Mouse (Mus musculus) liver, embryonic 15.5 days (tissue): ENCODE measurements around the gene Fancc. TPM values are rescaled to one million over a fixed set of nuclear protein-coding genes. Genes with fewer than 3 reads are reported as not detected.

Experiments used
- ATAC-seq: fragments of 200-750 bp; cut with Nextera tagmentation; 2 replicates; pipeline ENCODE4 v1.8.0; 2017; ENCODE audit warnings: moderate number of reproducible peaks, mild to moderate bottlenecking, moderate library complexity; ENCODE audit not compliant: insufficient read depth
- H3K27ac ChIP-seq: fragments of 300-500 bp; sonication (generic); replicated peaks from 2 replicates; pipeline ENCODE4 v1.5.1; 2015; ENCODE audit warnings: mild to moderate bottlenecking, inconsistent platforms
- H3K27me3 ChIP-seq: fragments of 300-500 bp; sonication (generic); 2 replicates; pipeline ENCODE4 v1.6.1; 2015; ENCODE audit warnings: mild to moderate bottlenecking, inconsistent platforms
- H3K36me3 ChIP-seq: fragments of 300-500 bp; sonication (generic); replicated peaks from 2 replicates; pipeline ENCODE4 v1.6.1; 2015; ENCODE audit warnings: moderate library complexity, mild to moderate bottlenecking, inconsistent platforms
- H3K4me1 ChIP-seq: fragments of 300-500 bp; sonication (generic); replicated peaks from 2 replicates; pipeline ENCODE4 v1.6.1; 2015; ENCODE audit warnings: inconsistent platforms
- H3K4me2 ChIP-seq: fragments of 300-500 bp; sonication (generic); 2 replicates; pipeline ENCODE4 v1.6.1; 2015; ENCODE audit warnings: moderate library complexity, mild to moderate bottlenecking, inconsistent platforms
- H3K4me3 ChIP-seq: fragments of 300-500 bp; sonication (generic); replicated peaks from 2 replicates; pipeline ENCODE4 v1.5.1; 2015; ENCODE audit warnings: mild to moderate bottlenecking, inconsistent platforms
- H3K9ac ChIP-seq: fragments of 300-500 bp; sonication (generic); 2 replicates; pipeline ENCODE4 v1.6.1; 2015; ENCODE audit warnings: moderate library complexity, mild to moderate bottlenecking, inconsistent platforms
- H3K9me3 ChIP-seq: fragments of 300-500 bp; sonication (generic); replicated peaks from 2 replicates; pipeline ENCODE4 v1.6.1; 2016; ENCODE audit warnings: inconsistent platforms
- WGBS: fragments of 180-500 bp; shearing (Covaris S2); methylation state at CpG from one replicate; pipeline ENCODE4 v1.1.7; 2015; ENCODE audit warnings: mixed read lengths; ENCODE audit not compliant: insufficient replicate concordance; 5-methylcytosine and 5-hydroxymethylcytosine counted together
- polyA plus RNA-seq: library from polyadenylated mRNA; unstranded; fragments of >200 nt; fragmentation: Nextera tagmentation; extraction: Ambion mirVana; gene quantifications from 2 replicates; pipeline ENCODE4 v1.2.1, GENCODE M21; 2015

Gene Fancc
- polyA plus RNA-seq, 1 experiment from 2014 or later = 8.2 TPM

GRCm38 (mm10) chr13:63514931-63515360, 17.9 kb upstream of the Fancc start:
- ATAC-seq = no peak

DNA sequence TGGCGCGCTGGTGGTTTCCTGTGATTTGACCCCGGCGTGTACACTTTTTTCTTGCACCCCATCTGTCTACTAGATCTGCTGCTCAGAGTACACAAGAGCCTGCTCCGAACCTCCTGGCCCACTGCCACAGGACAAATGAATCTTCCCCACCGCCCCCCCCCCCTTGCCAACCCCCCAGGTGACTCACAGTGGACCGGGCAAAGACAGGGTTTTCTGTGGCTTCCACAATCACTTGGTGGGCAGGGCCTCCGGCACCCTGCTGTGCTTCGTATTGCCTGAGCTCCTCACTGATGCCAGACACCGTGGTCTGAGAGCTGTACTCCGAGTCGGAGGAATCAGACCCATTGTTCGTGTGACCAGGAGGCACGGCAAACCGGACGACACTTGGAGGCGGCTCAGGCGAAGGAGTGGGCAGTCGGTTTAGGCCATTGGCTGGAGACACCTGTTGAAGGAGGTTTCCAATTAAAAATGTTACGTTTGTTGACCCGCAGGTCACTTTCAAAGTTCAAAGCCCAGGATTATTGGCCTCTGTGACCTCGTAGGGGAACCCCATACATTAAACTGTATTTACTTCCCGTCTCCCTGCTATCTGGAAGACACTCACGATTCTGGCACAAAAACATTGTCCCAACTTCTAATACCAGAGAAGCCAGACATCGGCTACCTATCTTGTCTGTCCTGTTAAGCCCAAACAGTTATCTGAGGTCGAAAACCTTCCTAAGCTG, 16.5 kb upstream of the Fancc start:
- H3K4me2 ChIP-seq = no peak overlapping the region
- H3K9ac ChIP-seq = no peak overlapping the region
- no peaks in the 10 kb centered on the region for H3K27me3 ChIP-seq
- 81% methylated on average over 26 of the region's 26 CpGs for WGBS
- H3K4me1 ChIP-seq = no peaks in the 10 kb centered on the region
- H3K4me3 ChIP-seq = no peak overlapping the region
- no peaks in the 10 kb centered on the region for H3K9me3 ChIP-seq
- peaks cover 92% of the 10 kb centered on the region for H3K36me3 ChIP-seq
- no peak for ATAC-seq
- H3K27ac ChIP-seq = no peak overlapping the region

More at GRCm38 (mm10) chr13:63514931-63515360, 17.9 kb upstream of the Fancc start:
- Histone ChIP-seq H3K9ac (no peak overlapping the region), H3K4me2 (no peak overlapping the region), H3K4me1 (no peaks in the 10 kb centered on the region), H3K36me3 (peaks cover 95% of the 10 kb centered on the region), H3K4me3 (no peak overlapping the region), H3K27ac (no peak overlapping the region), H3K27me3 (no peaks in the 10 kb centered on the region), H3K9me3 (no peaks in the 10 kb centered on the region)
- 79% methylated on average over 8 of the region's 8 CpGs for WGBS

DNA sequence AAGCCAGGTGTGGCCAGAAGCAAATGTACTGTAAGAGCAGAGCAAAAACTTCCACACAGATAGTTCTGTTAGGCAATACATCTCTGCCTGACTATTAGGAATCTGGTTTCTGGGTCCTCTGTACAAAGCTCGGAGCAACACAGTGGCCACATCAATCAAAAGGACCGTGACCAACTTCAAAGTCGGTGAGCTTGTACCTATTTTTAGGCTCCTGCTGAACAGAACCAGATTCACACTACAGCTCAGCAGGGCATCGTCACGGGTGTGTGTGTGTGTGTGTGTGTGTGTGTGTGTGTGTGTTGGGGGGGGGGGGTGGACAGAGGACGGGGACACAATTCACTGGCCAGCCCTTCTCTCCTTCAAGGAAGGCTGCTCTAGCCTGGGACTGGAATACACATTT, 15.3 kb upstream of the Fancc start:
- Histone ChIP-seq H3K9me3 (no peaks in the 10 kb centered on the region), H3K27ac (no peak overlapping the region), H3K9ac (no peak overlapping the region), H3K27me3 (no peaks in the 10 kb centered on the region), H3K4me1 (no peaks in the 10 kb centered on the region), H3K4me3 (no peak overlapping the region), H3K4me2 (no peak overlapping the region), H3K36me3 (peaks cover 90% of the 10 kb centered on the region)
- WGBS = 75% methylated on average over 6 of the region's 6 CpGs
- ATAC-seq = no peak

DNA sequence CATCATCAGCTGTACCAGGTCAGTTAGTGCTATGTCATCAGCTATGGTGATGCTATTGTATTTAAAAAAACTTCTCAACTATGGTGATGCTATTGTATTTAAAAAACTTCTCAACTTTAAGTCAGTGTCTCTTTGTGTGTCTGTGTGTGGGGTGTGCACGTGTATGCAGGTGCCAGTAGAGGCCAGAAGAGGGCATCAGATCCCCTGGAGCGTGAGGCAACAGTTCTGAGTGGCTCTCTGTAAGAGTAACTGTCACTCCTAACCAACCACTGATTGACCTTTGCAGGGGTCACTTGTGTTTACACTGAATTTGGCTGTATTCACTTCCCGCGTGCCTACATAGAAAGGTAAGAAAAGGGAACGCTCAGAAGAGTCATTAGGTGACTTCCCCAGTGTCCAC, 10.7 kb upstream of the Fancc start:
- Histone ChIP-seq H3K4me1 (no peaks in the 10 kb centered on the region), H3K27ac (no peak overlapping the region), H3K4me2 (no peak overlapping the region), H3K9ac (no peak overlapping the region), H3K36me3 (peaks cover 46% of the 10 kb centered on the region), H3K4me3 (no peak overlapping the region), H3K27me3 (no peaks in the 10 kb centered on the region), H3K9me3 (no peaks in the 10 kb centered on the region)
- WGBS = 82% methylated on average over 5 of the region's 5 CpGs
- no peak for ATAC-seq

DNA sequence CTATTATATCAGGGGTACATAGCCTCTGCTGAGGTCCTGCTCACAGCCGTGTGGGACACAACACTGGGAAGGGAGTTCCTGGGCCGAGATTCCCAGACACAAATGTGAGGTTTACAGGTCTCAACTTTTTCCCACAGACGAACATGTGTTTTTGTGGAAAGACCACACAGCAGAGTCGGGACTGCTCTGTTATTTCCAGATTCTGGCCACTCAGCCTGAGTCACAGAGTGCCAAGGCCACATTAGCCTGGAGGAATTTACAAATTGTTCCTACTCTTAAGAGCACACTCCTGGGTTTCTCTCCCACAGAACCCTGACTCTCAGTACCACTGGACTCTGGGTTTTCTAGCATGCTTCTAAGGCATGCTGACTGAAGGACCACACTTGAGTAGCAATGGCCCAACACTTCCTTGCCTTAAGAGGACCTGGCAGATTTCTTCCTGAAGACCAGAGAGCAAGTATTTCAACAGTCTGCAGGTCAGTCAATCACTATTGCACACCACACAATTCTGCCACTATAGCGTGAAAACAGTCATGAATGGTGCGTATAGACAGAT, 10.0 kb upstream of the Fancc start:
- no peak overlapping the region for H3K4me2 ChIP-seq
- H3K36me3 ChIP-seq = peaks cover 38% of the 10 kb centered on the region
- no peaks in the 10 kb centered on the region for H3K27me3 ChIP-seq
- 71% methylated on average over 6 of the region's 6 CpGs for WGBS
- no peak overlapping the region for H3K4me3 ChIP-seq
- no peak overlapping the region for H3K27ac ChIP-seq
- no peaks in the 10 kb centered on the region for H3K9me3 ChIP-seq
- ATAC-seq = no peak
- no peaks in the 10 kb centered on the region for H3K4me1 ChIP-seq
- no peak overlapping the region for H3K9ac ChIP-seq

DNA sequence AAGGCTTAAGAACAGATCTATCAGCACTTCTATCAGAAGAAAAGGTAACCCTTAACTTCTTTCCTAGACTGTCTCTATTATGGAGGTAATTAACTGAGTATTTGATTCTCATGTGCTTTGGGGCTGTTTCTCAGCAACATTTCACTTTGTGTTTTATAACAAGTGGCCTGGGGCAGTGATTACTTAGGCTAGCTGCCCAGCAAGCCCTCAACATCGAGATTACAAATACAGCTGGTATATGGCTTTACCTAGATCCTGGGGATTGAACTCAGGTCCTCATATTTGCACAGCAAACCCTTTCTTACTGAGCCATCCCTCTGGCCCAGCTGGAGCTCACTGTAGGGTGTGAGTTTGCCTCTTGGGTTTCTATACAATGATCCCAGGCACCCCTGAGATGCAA, 9.3 kb upstream of the Fancc start:
- Histone ChIP-seq H3K4me2 (no peak overlapping the region), H3K4me1 (no peaks in the 10 kb centered on the region), H3K4me3 (no peak overlapping the region), H3K9ac (no peak overlapping the region), H3K36me3 (peaks cover 31% of the 10 kb centered on the region), H3K27me3 (no peaks in the 10 kb centered on the region), H3K27ac (no peak overlapping the region), H3K9me3 (no peaks in the 10 kb centered on the region)
- 59% methylated on average over 1 of the region's 1 CpGs for WGBS
- ATAC-seq = no peak

DNA sequence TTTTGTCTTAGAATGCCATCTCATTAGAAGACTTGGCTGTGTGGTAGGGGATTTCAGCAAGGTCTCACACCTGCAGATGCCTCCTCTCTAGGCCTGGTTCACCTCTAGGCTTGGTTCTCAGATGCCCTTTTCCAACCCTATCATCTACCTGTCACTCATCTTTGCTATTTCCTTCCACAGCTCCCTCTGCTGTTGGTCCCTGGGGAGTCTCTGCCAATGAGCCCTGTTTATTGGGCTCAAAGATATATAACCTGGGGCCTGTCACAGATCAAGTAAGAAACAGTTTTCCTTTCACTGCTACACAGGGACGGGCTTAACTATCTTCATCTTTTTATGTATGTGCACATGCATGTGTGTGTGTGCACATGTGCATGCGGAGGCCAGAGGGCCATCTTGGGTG, 5.3 kb upstream of the Fancc start:
- no peaks in the 10 kb centered on the region; the same call in 1 of the 2 replicates for H3K27me3 ChIP-seq
- no peak overlapping the region for H3K9ac ChIP-seq
- H3K4me1 ChIP-seq = 0 out of 2 replicates have a peak, but pooled peaks cover 4% of the 10 kb centered on the region
- 65% methylated on average over 2 of the region's 2 CpGs for WGBS
- no peak overlapping the region for H3K4me2 ChIP-seq
- no peaks in the 10 kb centered on the region; the same call in 1 of the 2 replicates for H3K36me3 ChIP-seq
- H3K27ac ChIP-seq = no peak overlapping the region
- no peak overlapping the region for H3K4me3 ChIP-seq
- ATAC-seq = no peak
- no peaks in the 10 kb centered on the region for H3K9me3 ChIP-seq

- H3K36me3 ChIP-seq = no peaks in the 10 kb centered on the region
- peaks cover 7% of the 10 kb centered on the region for H3K27me3 ChIP-seq
- no peak overlapping the region for H3K4me2 ChIP-seq
- ATAC-seq = no peak
- WGBS = 48% methylated on average over 2 of the region's 2 CpGs
- H3K9me3 ChIP-seq = no peaks in the 10 kb centered on the region
- H3K9ac ChIP-seq = no peak overlapping the region
- H3K4me3 ChIP-seq = no peak overlapping the region
- no peak overlapping the region for H3K27ac ChIP-seq
- 0 out of 2 replicates have a peak, but pooled peaks cover 4% of the 10 kb centered on the region for H3K4me1 ChIP-seq
These were observed 2.4 kb upstream of the Fancc start for GRCm38 (mm10) chr13:63499489-63499888.

DNA sequence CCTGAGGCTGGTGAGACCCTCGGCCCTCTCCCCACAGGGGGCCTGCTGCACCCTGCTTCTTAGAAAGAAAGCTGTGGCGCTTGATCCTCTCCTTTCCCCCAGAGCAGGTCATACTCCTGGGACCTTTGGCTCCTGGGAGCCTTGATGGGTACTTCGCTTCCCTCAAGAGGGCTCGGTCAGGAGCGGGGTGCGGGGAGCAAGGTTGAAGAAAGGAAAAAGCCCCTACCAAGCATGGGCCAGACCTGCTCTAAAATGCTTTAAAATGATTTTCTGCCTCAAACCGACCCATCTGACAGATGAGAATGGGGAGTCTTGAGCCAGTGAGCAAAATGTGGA, 9.4 kb downstream of the Fancc start:
- H3K4me3 ChIP-seq = no peak overlapping the region
- 57% methylated on average over 7 of the region's 7 CpGs for WGBS

GRCm38 (mm10) chr13:63486791-63487706, 10.0 kb downstream of the Fancc start:
- no peaks in the 10 kb centered on the region for H3K9me3 ChIP-seq
- H3K36me3 ChIP-seq = no peaks in the 10 kb centered on the region
- peaks cover 5% of the 10 kb centered on the region; the same call in 1 of the 2 replicates for H3K27me3 ChIP-seq
- no peak overlapping the region for H3K4me3 ChIP-seq
- no peaks in the 10 kb centered on the region for H3K4me1 ChIP-seq
- H3K4me2 ChIP-seq = no peak overlapping the region
- WGBS = 44% methylated on average over 18 of the region's 18 CpGs
- no peak for ATAC-seq
- no peak overlapping the region for H3K9ac ChIP-seq
- no peak overlapping the region for H3K27ac ChIP-seq

More for the DNA sequence above, 9.4 kb downstream of the Fancc start:
- Histone ChIP-seq H3K27ac (no peak overlapping the region), H3K4me1 (no peaks in the 10 kb centered on the region), H3K4me2 (no peak overlapping the region), H3K27me3 (peaks cover 5% of the 10 kb centered on the region; the same call in 1 of the 2 replicates), H3K9ac (no peak overlapping the region), H3K36me3 (no peaks in the 10 kb centered on the region), H3K9me3 (no peaks in the 10 kb centered on the region)
- no peak for ATAC-seq

GRCm38 (mm10) chr13:63475356-63475755, 21.7 kb downstream of the Fancc start:
- H3K4me2 ChIP-seq = no peak overlapping the region
- no peaks in the 10 kb centered on the region for H3K9me3 ChIP-seq
- H3K9ac ChIP-seq = no peak overlapping the region
- no peaks in the 10 kb centered on the region for H3K36me3 ChIP-seq
- ATAC-seq = no peak
- H3K27ac ChIP-seq = no peak overlapping the region
- 75% methylated on average over 8 of the region's 8 CpGs for WGBS
- no peaks in the 10 kb centered on the region for H3K27me3 ChIP-seq
- H3K4me3 ChIP-seq = no peak overlapping the region
- H3K4me1 ChIP-seq = no peaks in the 10 kb centered on the region
